Mouse (Mus musculus) lung, postnatal 0 days (tissue): Measurements from ENCODE around the gene Lsm11.

Experiments used
- CTCF ChIP-seq: IDR thresholded peaks from 2 replicates; pipeline ENCODE4 v1.5.1; 2016; ENCODE audit warnings: antibody characterized with exemption, mild to moderate bottlenecking
- EP300 ChIP-seq: IDR thresholded peaks from 2 replicates; pipeline ENCODE4 v1.6.1; 2016; ENCODE audit warnings: antibody characterized with exemption, mild to moderate bottlenecking, control low read depth

DNA sequence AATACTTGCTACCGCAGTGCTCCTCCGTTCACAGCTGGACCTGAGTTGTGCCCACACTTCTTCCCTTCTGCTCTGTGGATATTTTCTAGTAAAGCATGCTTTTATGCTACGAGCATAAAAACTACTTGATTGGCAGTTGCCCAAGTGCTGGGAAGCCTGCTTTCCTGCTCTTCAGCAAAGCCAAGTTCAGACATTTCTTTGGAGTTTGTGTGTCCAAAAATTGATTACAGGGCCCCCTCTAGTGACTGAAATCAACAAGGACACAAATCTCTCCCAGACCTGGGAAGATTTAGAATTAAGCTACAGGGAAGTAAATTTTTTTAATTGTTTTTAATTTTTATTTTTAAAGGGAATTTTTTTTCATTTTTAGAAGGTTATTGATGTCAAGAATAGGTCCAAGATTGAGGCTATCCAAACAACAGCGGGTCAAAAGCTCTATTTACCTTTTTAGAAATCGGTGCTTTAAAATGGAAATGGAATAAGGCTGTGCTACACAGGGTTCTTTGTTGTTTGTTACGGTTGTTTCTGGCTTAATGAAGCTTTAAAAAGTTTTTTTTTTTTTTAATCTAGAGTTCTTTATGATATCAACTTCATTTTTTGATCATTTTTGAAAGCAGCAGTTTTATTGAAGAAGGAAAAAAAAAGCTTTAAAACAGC lies 63.6 kb downstream of the Lsm11 start:
- peak; percentile 69 for TF ChIP-seq CTCF
- no peak for TF ChIP-seq EP300
